Mouse (Mus musculus) cerebellum, postnatal 36 days (tissue): ENCODE results near the gene Man1c1.
A peak's percentile ranks its signal among the peaks of the same experiment; 100 is the strongest.

Source experiments
- DNase-seq, 2 experiments: peaks; one replicate each; pipeline ENCODE4 v3.0.0; 2021 to 2022; ENCODE audit warnings: mixed read lengths in 2 of 2

Gene Man1c1

GRCm38 (mm10) chr4:134636406-134636805 lies 67.7 kb downstream of the Man1c1 start:
- no peak for DNase-seq

GRCm38 (mm10) chr4:134634001-134634400 lies 70.1 kb downstream of the Man1c1 start:
- DNase-seq = no peak

- no peak for DNase-seq
These were observed 71.9 kb downstream of the Man1c1 start for GRCm38 (mm10) chr4:134632131-134632711.

GRCm38 (mm10) chr4:134631471-134632130 lies 72.5 kb downstream of the Man1c1 start:
- no peak for DNase-seq

GRCm38 (mm10) chr4:134628575-134629384 lies 75.3 kb downstream of the Man1c1 start:
- DNase-seq = no peak

- no peak for DNase-seq
These were observed 76.0 kb downstream of the Man1c1 start for GRCm38 (mm10) chr4:134628058-134628457.

GRCm38 (mm10) chr4:134626883-134627282 lies 77.2 kb downstream of the Man1c1 start:
- DNase-seq = no peak

- no peak for DNase-seq
These were observed 77.7 kb downstream of the Man1c1 start for GRCm38 (mm10) chr4:134626350-134626749.

- DNase-seq = no peak
These were observed 79.8 kb downstream of the Man1c1 start for GRCm38 (mm10) chr4:134624109-134624862.

GRCm38 (mm10) chr4:134621695-134622094 lies 82.4 kb downstream of the Man1c1 start:
- no peak for DNase-seq

GRCm38 (mm10) chr4:134620246-134620645 lies 83.8 kb downstream of the Man1c1 start:
- DNase-seq = peak in 1 of 2 experiments; percentile 33

- no peak for DNase-seq
These were observed 84.6 kb downstream of the Man1c1 start for GRCm38 (mm10) chr4:134619489-134619870.

- no peak for DNase-seq
These were observed 85.1 kb downstream of the Man1c1 start for GRCm38 (mm10) chr4:134618810-134619488.

- no peak for DNase-seq
These were observed 86.3 kb downstream of the Man1c1 start for GRCm38 (mm10) chr4:134617779-134618178.

GRCm38 (mm10) chr4:134615929-134616625 lies 88.0 kb downstream of the Man1c1 start:
- DNase-seq = no peak

- DNase-seq = no peak
These were observed 91.9 kb downstream of the Man1c1 start for GRCm38 (mm10) chr4:134612070-134612667.

GRCm38 (mm10) chr4:134610616-134611015 lies 93.5 kb downstream of the Man1c1 start:
- no peak for DNase-seq

GRCm38 (mm10) chr4:134607679-134608078 lies 96.4 kb downstream of the Man1c1 start:
- DNase-seq = no peak

GRCm38 (mm10) chr4:134606054-134606453 lies 98.0 kb downstream of the Man1c1 start:
- peak in 1 of 2 experiments; percentile 34 for DNase-seq

- DNase-seq = no peak
These were observed 99.6 kb downstream of the Man1c1 start for GRCm38 (mm10) chr4:134604472-134604871.

- DNase-seq = no peak
These were observed 100.5 kb downstream of the Man1c1 start for GRCm38 (mm10) chr4:134603553-134603952.
